Mouse (Mus musculus) retina, adult 2 months (tissue): ENCODE results near the gene Apom.

Experiments
- DNase-seq: peaks from one replicate; pipeline ENCODE4 v3.0.0-alpha.2; 2012; ENCODE audit warnings: low read depth, low spot score

Apom gene

GRCm38 (mm10) chr17:35096597-35096996, 35.3 kb downstream of the Apom start:
- DNase-seq: no peak

GRCm38 (mm10) chr17:35094475-35095365, 37.1 kb downstream of the Apom start:
- no peak for DNase-seq

GRCm38 (mm10) chr17:35092403-35093198, 39.2 kb downstream of the Apom start:
- no peak for DNase-seq

- DNase-seq: no peak
Observed at GRCm38 (mm10) chr17:35090166-35090932, 41.5 kb downstream of the Apom start.

GRCm38 (mm10) chr17:35088825-35089644, 42.8 kb downstream of the Apom start, which contains the start of gene Abhd16a:
Abhd16a (plus strand) TSS chr17:35089263.
- DNase-seq: peak; percentile 86

GRCm38 (mm10) chr17:35088151-35088550, 43.7 kb downstream of the Apom start:
- no peak for DNase-seq

GRCm38 (mm10) chr17:35085208-35085865, 46.5 kb downstream of the Apom start, which contains the start of gene Ly6g6f:
Ly6g6f (minus strand) TSS chr17:35085610.
- DNase-seq: no peak

- DNase-seq: no peak
Observed at GRCm38 (mm10) chr17:35083929-35084497, 47.8 kb downstream of the Apom start.

- DNase-seq: no peak
Observed at GRCm38 (mm10) chr17:35082841-35083576, 48.8 kb downstream of the Apom start.

- no peak for DNase-seq
Observed at GRCm38 (mm10) chr17:35080710-35081109, 51.1 kb downstream of the Apom start.

GRCm38 (mm10) chr17:35080248-35080647, 51.6 kb downstream of the Apom start:
- DNase-seq: no peak

GRCm38 (mm10) chr17:35079778-35080177, 52.1 kb downstream of the Apom start:
- no peak for DNase-seq
